Mouse (Mus musculus): ENCODE measurements at regions not wholly inside any gene's neighbourhood (a gene's known extent, or its start where the extent isn't known, plus 50 kb on each side); places are given as distances from the start of the nearest gene placed in this dataset.

DNA sequence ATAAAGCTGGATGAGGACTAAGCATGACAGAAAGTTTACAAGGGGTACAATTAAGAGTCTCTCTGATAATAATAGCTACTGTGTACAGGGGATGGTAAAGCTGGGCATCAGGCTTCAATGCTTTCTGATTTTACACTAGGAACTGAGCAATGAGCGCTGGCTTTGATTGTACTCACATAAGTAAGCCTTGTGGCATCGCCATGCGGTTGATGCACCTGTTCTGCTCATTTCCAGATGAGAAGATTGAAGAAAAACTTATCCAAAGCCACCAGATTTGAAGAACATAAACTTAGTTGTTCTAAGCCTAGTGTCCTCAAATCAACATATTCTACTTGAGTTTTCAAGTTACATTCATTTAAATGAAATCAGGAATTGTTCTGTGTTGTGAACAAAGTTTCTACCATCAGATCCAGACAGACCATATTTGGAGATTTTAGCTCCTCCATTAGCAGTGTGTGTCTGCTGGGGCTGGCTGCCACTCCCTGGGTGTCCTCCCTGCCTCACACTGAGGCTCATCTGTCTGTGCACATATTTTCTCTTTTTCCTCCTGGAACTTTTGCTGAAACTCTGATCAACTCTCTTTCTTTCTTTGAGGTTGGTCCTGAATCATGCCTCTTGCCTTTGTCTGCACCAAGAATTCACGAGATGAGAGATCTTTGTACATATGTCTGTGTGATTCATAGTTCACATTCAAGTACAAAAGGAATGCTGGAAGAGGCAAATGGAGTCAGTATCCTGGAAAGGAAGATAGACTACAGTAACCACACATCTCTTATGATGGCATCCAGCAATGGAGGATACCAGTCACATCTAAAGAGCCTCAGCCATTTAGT is 68.2 kb upstream of the Ifne start:
- no peak for DNase-seq (ENCODE audit: low spot score in 2 of 2)

GRCm38 (mm10) chr4:88941955-88942354 is 62.0 kb upstream of the Ifne start:
- no peak for DNase-seq (ENCODE audit: low spot score in 2 of 2)

GRCm38 (mm10) chr4:88940670-88941069 is 60.7 kb upstream of the Ifne start:
- DNase-seq (ENCODE audit: low spot score in 2 of 2) = no peak

GRCm38 (mm10) chr4:88939397-88939796 is 59.4 kb upstream of the Ifne start:
- no peak for DNase-seq (ENCODE audit: low spot score in 2 of 2)

- DNase-seq (ENCODE audit: low spot score in 2 of 2) = no peak
Observed at GRCm38 (mm10) chr4:88938712-88939032, 58.7 kb upstream of the Ifne start.

DNA sequence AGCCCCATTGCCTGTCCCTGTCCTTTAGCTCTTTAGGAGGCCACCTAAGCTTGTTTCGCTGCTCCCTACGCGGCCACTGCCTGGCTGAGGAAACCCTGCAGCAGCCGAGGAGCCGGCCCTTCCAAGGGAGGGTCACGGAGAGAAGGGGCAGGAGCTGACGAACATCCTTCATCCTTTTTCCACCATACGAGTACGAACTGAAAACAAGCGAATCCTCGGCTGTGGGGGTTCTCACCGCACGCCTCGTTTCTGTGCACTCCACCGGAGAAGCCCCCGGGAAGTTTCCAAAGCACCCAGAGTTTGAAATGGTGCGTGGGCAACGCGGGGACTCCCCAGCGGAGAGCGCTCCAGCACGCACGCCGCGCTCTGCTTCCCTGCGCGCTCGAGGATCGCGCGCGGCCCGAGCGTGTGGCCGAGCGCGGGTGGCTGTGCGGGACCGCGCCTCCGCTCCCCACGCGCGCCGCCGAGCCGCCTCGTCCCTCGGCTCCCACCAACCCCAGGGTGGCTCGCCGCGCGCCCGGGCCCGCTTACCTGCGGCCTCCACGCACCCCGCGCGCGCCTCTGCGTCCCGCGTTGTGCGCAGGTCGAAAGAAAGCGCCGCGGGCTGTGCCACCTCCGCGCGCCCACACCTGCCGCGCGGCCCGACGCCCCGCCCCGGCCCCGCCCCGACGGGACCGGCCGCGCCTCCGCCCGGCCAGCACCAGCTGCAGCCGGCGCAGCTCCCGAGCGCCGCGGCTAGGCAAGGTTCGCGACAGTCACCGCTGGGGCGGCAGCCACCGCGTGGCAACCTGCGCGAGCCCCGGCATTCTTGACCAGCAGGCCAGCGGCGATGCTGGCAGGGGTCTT is 58.1 kb upstream of the Ifne start:
- peak; percentile 42 to 43 for DNase-seq (ENCODE audit: low spot score in 2 of 2)

- no peak for DNase-seq (ENCODE audit: low spot score in 2 of 2)
Observed at GRCm38 (mm10) chr4:88936976-88937375, 57.0 kb upstream of the Ifne start.

DNA sequence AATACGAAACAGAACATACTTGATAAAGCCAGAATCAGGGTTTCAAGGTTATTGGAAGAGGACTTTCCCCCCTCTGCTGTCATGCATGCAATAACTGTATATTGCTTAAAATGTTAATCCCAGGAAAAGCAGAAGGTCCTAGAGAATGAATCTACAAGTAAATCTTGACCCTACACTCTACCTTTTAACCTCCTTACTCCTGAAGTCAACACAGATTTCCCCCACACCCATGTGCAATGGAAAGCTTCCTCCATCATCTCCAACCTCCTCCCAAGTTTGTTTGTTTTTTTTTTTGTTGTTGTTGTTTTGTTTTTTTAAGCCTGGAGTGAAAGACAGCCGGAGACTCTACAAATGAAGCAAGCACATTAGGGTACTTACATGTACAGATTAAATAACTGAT is 55.9 kb upstream of the Ifne start:
- DNase-seq (ENCODE audit: low spot score in 2 of 2) = no peak

DNA sequence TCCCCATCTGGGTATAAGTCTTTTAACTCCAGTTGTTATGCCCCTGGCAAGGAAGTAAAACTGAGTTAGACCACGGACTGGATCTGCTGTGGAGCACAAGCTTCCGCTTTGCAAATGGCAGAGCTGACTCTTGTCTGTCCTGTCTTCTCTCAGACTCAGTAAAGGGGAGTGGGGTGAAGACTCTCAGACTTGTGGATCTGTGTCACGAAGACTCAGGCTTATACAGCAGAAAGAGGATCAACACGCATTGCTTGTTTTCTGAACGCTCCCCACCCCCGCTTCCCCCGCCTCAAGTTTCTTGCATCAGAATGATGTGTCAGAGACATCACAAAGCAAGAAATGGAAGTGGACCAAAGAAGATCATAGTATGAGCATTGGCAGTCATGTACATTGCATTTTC is 55.3 kb upstream of the Ifne start:
- no peak for DNase-seq (ENCODE audit: low spot score in 2 of 2)

GRCm38 (mm10) chr4:88934266-88935025 is 54.4 kb upstream of the Ifne start:
- no peak for DNase-seq (ENCODE audit: low spot score in 2 of 2)

DNA sequence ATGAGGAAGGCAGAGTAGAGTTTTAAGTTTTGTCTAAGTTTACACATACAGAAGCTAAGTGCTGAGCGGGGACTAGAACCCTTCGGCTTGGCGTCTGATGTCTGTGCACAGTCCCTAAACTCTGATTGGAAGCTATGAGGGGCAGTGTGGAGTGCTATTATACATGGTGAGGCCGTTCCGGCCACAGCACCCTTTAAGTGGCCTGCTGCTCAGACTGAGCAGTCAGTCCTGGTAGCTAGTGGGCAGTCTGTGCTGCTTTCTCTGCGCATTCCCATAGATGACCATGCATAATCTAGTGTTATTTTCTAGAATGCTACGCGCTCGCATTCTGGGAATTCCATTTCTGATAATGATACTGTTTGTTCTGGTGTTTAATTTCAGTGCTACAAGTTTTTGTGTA is 51.2 kb upstream of the Ifne start:
- DNase-seq (ENCODE audit: low spot score in 2 of 2) = no peak
